Mouse (Mus musculus): Measurements from ENCODE around the gene Igsf6. TPM values are rescaled to one million over a fixed set of nuclear protein-coding genes. Genes with fewer than 3 reads are reported as not detected.

The Igsf6 gene
- total RNA-seq (2023), result 326 and 339 TPM in 2 replicates

DNA sequence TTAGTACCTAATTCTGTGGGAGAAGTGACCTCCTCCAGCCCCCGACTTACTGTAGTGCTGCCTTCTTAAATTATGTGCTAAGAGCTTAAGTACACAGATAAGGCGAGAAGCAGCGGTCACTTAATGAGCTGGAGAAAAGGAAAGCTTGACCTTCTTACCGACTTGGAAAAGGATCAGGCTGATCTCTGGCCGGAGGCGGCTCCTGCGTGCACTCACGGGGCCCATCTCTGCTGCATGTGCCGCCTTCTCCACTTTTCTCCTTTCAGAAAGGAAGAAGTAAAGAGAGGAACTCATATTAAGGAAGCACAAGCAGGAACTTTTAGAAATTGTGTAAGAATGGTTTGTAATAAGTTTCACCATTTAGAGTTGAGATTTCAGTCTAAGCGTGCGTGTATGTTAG, at the start of gene Igsf6:
Gene Igsf6, minus strand, starts transcription at position 292 of the 400 bp plus-strand sequence.

GRCm38 (mm10) chr7:121081350-121081749, 7.0 kb upstream of the Igsf6 start, which contains the start of gene Otoa:
TSS of gene Otoa (plus strand) at chr7:121081650.

DNA sequence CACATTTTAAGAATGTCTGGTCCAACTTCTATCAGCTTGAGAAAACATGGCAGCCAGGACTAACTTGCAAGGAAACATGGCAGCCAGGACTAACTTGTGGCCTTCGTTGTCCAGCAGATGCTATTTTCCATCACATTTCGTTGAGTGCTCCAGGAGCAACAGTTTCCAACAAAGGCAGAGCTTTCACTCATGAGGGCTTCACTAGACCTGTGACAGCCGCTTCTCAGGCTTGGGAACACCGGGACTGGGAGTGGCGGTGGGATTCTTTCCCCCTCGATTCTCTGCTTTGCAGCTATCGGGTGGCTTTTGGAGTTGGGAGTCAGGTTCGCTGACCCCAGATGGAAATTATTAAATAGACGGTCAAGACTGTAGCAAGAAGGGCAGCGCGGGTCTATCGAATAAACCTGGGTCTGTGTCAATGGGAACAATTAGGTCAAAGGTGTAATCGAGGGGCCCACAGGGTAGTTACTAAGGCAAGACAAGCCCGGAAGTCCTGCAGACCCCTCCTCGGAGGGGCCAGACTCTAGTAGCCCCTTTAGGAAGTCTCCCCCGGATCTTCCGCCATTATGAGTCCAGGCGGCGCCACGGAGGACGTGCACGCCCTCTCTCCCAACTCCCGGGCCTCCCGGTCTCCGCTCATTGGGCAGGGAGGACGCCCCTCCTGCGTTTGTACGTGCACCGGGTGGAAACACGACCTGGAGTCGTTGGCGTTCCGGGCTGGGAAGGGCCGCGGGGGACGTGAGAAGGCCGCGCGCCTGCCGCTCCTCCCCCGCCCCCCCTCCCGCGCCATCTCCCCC, 40.3 kb downstream of the Igsf6 start, which contains the start of gene Mettl9:
Gene Mettl9, plus strand, starts transcription at position 590 of the 797 bp plus-strand sequence.

Other genes starting within 250 kb of the Igsf6 start
- 42.5 and 43.6 TPM in 2 replicates for gene Eef2k, start 231.7 kb downstream of the Igsf6 start, total RNA-seq (2023)
- 6.4 and 7.5 TPM in 2 replicates for gene Polr3e, start 156.8 kb downstream of the Igsf6 start, total RNA-seq (2023)
- gene Cdr2, start 92.3 kb downstream of the Igsf6 start, total RNA-seq (2023), result 2.9 and 3.9 TPM in 2 replicates
- 1.8 TPM in 1 of 2 replicates, not detected in the other for gene Mfsd13b, start 92.1 kb downstream of the Igsf6 start, total RNA-seq (2023)
- 206 and 226 TPM in 2 replicates for gene Mettl9, start 40.1 kb downstream of the Igsf6 start, total RNA-seq (2023)
- gene Otoa, start 7.1 kb upstream of the Igsf6 start, total RNA-seq (2023), result 0.38 and 0.45 TPM in 2 replicates

All from neutrophil, adult 65 days (primary cell).